Mouse (Mus musculus) splenic B cell, adult 2 months (primary cell): ENCODE results near the gene Kank3.

ENCODE experiments used
- DNase-seq: peaks from one replicate; pipeline ENCODE4 v3.0.0-alpha.2; 2011; ENCODE audit warnings: low read depth, low spot score
- H3K27me3 ChIP-seq: 2 replicates; pipeline ENCODE4 v1.6.1; 2012; ENCODE audit warnings: mild to moderate bottlenecking, low read length, moderate library complexity, mixed read lengths; ENCODE audit not compliant: control insufficient read depth, poor library complexity, insufficient read depth, severe bottlenecking
- H3K36me3 ChIP-seq: 2 replicates; pipeline ENCODE4 v1.6.1; 2012; ENCODE audit warnings: mild to moderate bottlenecking, low read length, moderate library complexity, mixed read lengths; ENCODE audit not compliant: control insufficient read depth, poor library complexity, insufficient read depth, severe bottlenecking

Gene Kank3

DNA sequence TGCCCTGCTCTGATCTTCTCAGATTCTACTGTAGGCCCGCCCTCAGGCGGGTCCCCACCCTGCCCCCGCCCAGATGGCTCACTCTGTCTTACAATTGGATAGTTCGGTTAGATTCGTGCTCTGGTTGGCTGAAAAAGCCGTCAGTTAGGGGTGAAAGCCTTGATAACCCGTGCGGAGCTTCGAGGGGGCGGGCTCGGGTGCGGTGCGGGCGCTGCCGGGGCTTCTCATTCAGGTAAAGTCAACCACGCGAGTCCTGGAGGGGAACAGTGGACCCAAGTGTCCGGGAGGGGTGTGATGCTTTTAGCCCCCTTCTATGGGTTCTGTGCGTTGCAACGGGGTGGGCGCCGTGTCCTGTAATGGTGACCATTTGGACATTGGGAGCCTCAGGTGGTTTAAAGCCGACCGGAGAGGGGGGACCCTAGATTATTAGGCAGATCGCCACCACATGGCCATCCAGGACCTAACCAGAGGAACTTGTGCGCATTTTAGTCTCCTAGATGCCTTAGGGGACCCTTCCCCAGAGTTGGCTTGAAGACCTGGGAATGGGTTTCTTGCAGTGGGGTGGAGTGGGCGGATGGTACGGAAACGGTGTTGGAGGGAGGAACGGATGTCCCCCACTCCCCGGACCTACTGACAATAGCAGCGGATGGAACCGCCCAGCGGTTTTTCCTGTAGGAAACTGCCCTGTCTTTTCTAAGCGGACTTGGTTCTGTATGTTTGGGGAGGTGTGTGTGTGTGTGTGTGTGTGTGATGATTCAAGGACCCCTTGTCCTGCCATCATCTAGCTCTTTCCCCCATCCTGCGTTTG, at the start of gene Kank3:
Gene Kank3, plus strand, starts transcription at position 186 of the 808 bp plus-strand sequence.
- DNase-seq, result peak; percentile 89
- H3K27me3 ChIP-seq, result no peaks in the 10 kb centered on the region

GRCm38 (mm10) chr17:33766389-33766788, 43.9 kb upstream of the Kank3 start:
- Histone ChIP-seq H3K27me3 (no peaks in the 10 kb centered on the region), H3K36me3 (no peaks in the 10 kb centered on the region)
- DNase-seq, result no peak

More for the DNA sequence above, at the start of gene Kank3:
- H3K36me3 ChIP-seq, result no peaks in the 10 kb centered on the region

GRCm38 (mm10) chr17:33771617-33772016, 38.7 kb upstream of the Kank3 start:
- no peak for DNase-seq
- Histone ChIP-seq H3K36me3 (no peaks in the 10 kb centered on the region), H3K27me3 (no peaks in the 10 kb centered on the region)

DNA sequence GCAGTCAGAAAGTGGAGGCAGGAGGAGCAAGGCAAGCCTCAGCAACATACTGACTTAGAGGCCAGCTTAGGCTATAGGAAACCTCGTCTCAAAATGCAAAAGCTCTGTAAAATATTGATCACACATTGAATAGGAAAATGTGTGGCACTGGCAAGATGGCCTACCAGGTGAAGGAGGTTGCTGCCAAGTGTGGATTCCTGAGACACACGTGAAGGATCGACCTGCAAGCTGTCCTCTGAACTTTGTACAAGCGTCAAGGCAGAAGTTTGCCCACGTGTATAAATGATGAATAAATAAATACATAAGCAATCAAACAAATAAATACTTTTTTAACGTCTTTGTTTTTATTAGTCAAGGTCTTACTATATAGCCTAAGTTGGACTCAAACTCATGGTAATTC, 36.9 kb upstream of the Kank3 start:
- Histone ChIP-seq H3K27me3 (no peaks in the 10 kb centered on the region), H3K36me3 (no peaks in the 10 kb centered on the region)
- no peak for DNase-seq

DNA sequence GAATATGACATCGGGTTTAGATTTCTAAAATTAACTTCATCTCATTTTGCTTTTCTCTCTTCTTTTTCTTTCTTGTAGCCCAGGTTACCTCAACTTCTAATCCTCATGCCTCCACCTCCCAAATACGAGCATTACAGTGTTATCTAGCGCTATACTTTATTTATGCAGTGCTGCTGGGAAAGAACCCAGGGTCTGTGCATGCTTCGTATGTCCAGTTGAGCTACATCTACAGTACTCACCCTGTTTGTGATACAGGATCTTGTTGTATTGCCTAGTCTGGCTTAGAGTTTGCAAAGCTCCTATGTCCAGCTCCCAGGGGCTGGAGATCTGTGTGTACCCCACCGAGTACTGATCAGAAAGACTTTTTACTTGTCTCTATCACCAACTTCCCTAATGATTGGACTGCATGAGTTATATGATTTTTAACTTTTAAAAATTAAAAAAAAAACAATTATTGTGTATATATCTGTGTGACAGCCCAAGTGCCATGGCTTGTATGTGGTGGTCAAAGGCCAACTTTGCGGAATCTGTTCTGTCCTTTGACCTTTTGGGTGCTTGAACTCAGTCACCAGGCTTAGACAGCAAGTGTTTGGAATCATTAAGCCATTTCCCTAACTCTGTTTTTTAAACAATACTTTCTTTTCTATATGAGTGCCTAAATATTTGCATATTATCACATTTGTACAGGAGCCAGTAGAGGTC, 36.3 kb upstream of the Kank3 start:
- no peaks in the 10 kb centered on the region for H3K27me3 ChIP-seq
- H3K36me3 ChIP-seq, result no peaks in the 10 kb centered on the region
- DNase-seq, result no peak

DNA sequence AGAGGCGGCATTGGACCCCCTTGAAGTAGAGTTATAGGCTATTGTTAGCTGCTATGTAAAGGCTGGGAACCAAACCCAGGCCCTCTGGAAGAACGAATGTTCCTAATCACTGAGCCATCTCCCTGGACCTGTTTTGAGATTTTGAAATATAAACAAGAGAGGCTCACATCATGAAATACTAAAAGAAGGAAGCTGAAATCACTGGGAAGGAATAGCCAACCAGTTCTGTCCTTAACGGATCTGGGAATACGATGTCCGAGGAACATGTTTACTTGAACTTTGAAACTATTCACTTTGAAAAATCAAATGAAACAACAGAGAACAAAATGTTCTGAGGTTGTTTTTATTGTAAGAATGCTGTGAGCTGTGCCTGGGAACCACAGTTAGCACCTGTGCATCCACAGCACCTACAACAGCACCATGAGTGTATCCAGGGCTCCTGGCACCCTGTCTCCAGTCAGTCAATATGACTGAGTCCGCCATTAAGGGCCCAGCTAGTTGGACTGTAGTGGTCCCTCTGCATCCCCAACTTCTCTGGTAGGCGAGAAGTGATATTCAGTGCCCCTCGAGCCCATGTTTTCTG, 35.7 kb upstream of the Kank3 start:
- no peak for DNase-seq
- Histone ChIP-seq H3K36me3 (no peaks in the 10 kb centered on the region), H3K27me3 (no peaks in the 10 kb centered on the region)

DNA sequence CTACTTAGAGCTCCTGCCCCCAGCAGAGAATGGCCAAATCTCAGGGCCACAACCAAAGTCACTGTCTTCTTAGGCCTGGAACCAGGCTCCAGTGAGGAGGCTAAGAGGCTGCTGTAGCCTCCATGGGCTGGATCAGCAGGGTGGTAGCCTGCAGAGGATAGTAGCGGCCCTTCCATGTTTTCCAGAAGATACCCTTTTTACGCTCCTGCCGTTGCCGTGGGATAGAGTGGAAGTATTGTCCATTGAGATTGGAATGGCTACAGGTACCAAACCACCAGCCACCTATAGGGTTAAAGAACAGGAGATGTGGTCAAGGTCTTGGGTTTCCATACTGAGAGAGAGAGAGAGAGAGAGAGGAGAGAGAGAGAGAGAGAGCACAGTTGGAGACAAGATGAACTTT, 35.0 kb upstream of the Kank3 start:
- no peak for DNase-seq
- Histone ChIP-seq H3K36me3 (no peaks in the 10 kb centered on the region), H3K27me3 (no peaks in the 10 kb centered on the region)

- Histone ChIP-seq H3K36me3 (no peaks in the 10 kb centered on the region), H3K27me3 (no peaks in the 10 kb centered on the region)
- no peak for DNase-seq
Measured at GRCm38 (mm10) chr17:33779271-33779966, 30.9 kb upstream of the Kank3 start.

GRCm38 (mm10) chr17:33779967-33780295, 30.4 kb upstream of the Kank3 start:
- Histone ChIP-seq H3K36me3 (no peaks in the 10 kb centered on the region), H3K27me3 (no peaks in the 10 kb centered on the region)
- DNase-seq, result no peak

GRCm38 (mm10) chr17:33780431-33780830, 29.9 kb upstream of the Kank3 start:
- DNase-seq, result peak; percentile 37
- no peaks in the 10 kb centered on the region for H3K36me3 ChIP-seq
- no peaks in the 10 kb centered on the region for H3K27me3 ChIP-seq

DNA sequence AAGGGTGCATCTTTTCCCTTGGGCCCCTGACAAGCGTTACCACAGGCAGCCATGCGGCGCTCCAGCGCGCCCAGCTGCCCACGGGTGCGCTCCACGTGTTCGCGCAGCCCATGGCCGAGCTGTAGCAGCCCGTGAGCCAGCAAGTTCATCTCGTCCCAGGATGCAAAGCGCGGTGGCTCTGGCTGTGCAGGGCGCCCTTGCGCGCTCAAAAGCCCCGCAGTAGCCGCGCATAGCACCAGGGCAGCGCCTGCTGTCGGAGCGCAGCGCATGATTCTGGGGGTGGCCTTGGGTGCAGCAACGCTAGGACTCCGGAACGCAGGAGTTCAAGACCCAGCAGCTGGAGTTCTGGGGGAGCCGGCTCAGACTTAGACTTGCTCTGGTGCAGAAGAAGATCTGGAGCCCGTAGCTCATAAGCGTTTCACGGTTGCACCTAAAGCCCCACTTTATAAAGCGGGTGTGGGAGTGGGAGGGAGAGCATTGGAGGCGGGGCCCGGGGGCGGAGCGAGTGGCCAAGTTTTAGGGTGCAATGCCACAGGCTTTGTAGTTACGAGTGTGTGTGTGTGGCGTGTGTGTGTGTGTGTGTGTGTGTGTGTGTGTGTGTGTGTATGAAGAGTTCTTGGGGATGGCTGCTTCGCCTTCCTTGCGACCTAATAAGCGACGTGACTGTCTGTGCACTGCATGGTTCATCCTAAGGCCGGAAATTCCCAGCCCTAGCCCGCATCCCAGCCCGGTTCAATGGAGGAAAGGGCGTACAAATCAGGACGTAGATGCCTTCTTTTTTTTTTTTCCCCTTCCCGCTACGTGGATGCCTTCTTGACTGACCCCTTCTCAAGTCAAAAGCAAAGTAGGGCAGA, 29.0 kb upstream of the Kank3 start, which contains the start of gene Angptl4:
Gene Angptl4, minus strand, starts transcription at position 707 of the 854 bp plus-strand sequence.
- no peaks in the 10 kb centered on the region for H3K36me3 ChIP-seq
- peak; percentile 78 for DNase-seq
- H3K27me3 ChIP-seq, result no peaks in the 10 kb centered on the region

DNA sequence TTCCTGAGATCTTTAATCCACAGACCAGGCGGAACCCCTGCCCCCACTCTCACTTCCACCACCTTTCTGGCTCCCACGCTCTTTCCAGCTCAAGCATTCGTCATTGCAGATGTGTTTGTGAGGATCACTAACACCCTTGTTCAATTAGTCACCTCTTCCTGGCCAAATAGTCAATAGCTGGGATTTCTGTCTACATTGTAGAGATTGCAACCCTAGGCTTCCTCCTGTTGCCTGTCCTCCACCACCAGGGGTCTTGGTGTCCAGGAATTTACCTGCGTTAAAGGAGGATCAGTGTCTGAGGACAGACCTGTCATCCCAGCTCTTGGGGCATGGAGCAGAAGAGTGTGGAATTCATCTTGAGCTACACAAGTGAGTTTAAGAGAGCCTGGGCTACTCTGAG, 28.3 kb upstream of the Kank3 start:
- H3K27me3 ChIP-seq, result no peaks in the 10 kb centered on the region
- H3K36me3 ChIP-seq, result no peaks in the 10 kb centered on the region
- DNase-seq, result no peak

DNA sequence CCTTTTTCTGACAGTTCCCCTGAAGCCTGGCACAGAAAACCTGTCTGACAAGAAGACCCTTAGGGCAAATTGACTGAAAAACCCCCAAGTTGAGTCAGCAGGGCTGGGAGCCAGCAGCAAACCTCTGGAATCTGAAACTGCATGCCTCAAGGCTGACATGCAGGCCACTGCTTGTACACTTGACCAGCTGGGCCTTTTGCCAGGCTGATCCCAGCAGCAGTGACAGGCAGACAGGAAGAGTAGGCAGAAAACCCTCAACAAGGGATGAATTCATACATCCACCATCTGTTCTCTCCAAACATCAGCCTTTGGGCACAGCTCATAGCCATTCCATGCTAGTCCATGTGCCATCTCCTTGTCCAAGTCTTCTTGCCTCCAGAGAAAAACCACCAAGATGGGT, 26.9 kb upstream of the Kank3 start:
- no peaks in the 10 kb centered on the region for H3K36me3 ChIP-seq
- DNase-seq, result no peak
- no peaks in the 10 kb centered on the region for H3K27me3 ChIP-seq

DNA sequence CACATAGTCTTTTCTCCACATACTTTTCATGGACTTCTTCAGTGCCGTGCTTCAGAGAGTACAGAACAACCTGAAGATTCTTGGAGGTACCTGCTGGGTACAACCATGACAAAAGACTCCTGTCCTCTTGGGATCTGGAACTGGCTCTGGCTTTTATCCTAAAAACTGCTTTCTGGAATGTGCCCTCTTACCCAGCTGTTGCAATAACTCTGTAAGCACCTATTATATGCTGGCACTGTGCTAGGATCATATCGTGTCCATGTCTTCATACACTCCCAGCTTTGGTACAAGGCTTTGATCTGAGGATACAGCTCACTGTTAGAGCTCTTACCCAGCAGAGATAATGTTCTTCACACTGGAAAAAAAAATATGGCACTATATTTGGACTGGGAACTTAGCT, 25.4 kb upstream of the Kank3 start:
- Histone ChIP-seq H3K27me3 (no peaks in the 10 kb centered on the region; the same call in 1 of the 2 replicates), H3K36me3 (no peaks in the 10 kb centered on the region)
- DNase-seq, result no peak
